Mouse (Mus musculus) liver, adult (tissue): Measurements from ENCODE around the gene Napb.
"Not testable (repeated sequence)": the region's sequence is repeated elsewhere in the genome, so short reads cannot be mapped to it uniquely, and the experiment has no call there.

Source experiments
- GATA4 ChIP-seq: IDR thresholded peaks from 2 replicates; pipeline ENCODE4 v1.6.1; 2014; ENCODE audit warnings: mild to moderate bottlenecking, low read length; ENCODE audit not compliant: insufficient replicate concordance

Napb gene

GRCm38 (mm10) chr2:148732327-148733000 is at the start of gene Napb:
Gene Napb, minus strand, starts transcription at chr2:148732467.
- no peak for TF ChIP-seq GATA4

DNA sequence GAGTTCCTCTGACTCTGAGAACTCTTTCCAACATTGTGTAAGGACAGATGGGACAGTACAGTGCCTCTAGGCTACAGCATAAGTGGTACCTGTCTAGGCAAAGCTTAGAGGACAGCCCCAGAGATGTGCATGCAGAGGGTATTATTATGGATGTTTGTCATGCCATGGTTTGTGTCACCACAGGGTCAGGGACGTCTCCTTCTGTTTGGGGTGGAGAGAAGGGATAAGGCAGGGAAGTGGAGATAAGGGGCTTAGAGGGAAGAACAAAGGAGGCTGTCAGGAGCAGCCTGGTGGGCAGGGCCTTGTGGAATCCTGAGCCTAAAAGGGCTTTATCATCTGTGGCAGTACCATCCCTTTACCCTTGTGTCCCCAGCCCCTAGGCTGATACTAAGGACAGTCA is 49.4 kb upstream of the Napb start, which contains the start of gene 8030411F24Rik:
Gene 8030411F24Rik (plus strand): TSS at position 301 of the 400 bp plus-strand sequence.
- TF ChIP-seq GATA4: no peak

GRCm38 (mm10) chr2:148771397-148771796 is 39.1 kb upstream of the Napb start, which contains the start of gene Cst11:
Gene Cst11, minus strand, starts transcription at chr2:148771497.
- not testable (repeated sequence) for TF ChIP-seq GATA4

DNA sequence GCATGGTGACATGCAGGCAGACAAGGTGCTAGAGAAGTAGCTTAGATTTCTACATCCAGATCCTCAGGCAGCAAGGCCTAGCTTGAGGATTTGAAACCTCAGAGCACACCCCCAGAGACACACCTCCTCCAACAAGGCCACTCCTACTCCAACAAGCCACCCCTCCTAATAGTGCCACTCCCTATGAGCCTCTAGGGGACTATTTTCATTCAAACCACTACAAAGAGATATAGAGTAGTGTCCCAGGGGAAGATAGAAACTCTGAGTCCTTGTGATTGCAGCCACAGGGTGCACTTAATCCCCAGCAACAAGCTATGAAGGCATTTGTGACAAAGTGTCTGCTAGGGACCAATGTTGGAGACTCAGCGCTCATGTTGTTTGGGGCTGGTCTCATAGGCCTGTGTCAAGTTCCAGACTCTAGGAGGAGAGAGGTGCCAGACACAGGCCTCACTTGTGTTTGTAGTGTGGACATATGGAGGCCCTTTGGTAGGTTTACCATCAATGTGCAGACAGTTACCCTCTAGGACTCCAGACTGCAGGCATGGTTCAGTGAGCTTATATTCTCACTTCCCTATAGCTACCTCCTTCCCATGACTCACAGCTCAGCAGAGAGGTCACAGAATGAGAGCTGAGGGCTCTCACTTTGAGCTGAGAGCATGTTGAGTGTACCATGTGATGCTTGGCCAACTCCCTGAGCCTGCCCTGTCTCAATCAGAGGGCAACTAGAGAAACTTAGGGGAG is 31.6 kb upstream of the Napb start:
- TF ChIP-seq GATA4: no peak

DNA sequence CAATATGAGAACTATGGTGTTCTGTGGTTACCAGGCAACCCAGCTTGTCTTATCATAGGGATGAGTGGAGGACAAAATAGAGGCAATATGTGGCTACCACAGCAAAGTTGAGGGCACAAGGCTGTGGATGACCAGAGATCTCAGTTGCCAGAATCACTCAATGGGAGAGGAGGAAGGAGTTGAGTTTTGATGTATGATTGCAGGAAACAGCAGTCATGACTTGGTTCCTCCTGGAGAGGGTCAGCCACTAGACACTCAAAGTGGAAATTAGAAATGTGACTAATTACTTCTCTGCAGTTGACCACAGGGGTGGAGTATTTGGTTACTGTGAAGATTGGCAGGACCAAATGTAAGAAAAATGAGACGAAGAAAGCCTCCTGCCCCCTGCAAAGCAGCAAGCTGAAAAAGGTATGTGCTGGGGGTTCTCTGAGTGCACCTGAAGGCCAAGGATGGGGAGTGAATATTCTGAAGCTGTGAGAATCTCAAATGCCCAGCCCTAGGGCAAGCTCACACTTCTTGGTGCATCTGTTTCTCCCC is 22.1 kb upstream of the Napb start:
- no peak for TF ChIP-seq GATA4

- no peak for TF ChIP-seq GATA4
Measured at GRCm38 (mm10) chr2:148751893-148752813, 19.9 kb upstream of the Napb start.

DNA sequence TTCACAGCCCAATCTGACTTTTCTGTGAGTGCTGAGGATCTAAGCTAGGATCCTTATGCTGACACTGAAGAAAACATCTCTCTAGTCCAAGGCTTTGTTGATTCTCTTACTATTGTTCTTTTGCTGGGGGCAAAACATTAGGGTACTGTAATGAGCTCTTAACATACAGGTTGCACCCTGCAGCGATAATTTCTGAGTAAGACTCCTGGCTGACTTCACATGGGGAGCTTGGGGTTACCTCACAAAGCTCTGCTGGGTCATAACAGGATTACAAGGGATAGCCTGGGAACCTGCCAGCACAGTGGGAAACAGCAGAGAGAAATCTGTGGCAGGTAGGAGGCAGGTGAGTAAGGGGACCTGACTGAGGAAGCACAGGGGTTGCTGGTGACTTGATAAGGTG is 17.8 kb upstream of the Napb start, which contains the start of gene Cstl1:
Gene Cstl1 (plus strand): TSS at position 301 of the 400 bp plus-strand sequence.
- TF ChIP-seq GATA4: no peak

- TF ChIP-seq GATA4: no peak
Measured at GRCm38 (mm10) chr2:148743846-148744407, 11.7 kb upstream of the Napb start.

- TF ChIP-seq GATA4: no peak
Measured at GRCm38 (mm10) chr2:148743001-148743400, 10.7 kb upstream of the Napb start.

- TF ChIP-seq GATA4: no peak
Measured at GRCm38 (mm10) chr2:148731614-148732326, 497 bp downstream of the Napb start.

DNA sequence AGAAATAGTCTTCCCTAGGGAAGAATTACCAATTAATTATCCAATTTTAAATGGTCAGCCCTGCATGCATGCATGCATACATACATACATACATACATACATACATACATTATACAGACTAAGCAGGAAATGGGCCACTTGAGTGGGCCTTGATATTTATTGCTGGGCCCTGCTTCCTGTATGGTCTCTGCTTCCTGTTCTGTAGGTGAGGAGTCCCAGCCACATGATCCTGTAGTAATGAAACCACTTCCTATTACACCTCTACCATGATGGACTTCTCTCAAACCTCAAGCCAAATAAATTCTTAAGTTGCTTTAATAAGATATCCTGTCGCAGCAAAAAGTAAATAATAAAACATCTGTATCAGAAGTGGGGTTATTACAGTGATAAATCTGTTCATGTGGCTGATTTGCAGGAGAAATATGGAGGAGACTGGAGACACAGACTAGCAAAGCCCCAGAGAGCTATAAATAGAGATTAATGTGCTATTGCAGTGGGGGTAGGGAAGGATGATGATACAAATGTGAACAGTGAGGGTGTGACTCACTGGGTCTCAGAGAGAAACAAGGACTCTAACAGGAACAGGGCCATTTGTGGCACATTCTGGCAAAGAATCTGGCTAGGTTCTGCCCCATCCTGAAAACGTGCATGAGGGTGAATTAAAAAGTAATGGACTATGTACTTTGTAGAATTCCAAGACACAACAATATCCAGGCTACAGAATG is 12.8 kb downstream of the Napb start:
- TF ChIP-seq GATA4: no peak

DNA sequence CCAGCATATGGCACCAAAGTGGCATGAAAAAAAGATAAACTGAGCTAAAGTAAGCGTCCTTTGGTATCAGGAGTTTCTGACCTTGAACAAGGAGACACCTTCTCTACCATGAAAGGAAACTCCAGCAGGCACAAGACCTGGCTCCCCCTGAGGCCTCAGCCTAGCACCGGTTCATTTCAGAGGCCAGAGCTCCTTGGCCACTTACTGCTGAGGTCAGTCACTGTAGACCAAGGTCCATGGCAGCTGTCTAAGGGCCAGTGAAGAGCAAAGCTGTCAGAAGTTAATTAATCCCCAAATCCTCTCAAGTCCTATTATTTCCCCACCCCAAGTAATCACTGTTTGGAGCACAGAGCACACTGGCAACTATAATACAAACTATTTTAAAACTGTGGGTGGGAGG is 15.2 kb downstream of the Napb start:
- TF ChIP-seq GATA4: no peak

GRCm38 (mm10) chr2:148712326-148712725 is 19.9 kb downstream of the Napb start:
- TF ChIP-seq GATA4: no peak

GRCm38 (mm10) chr2:148707202-148707530 is 25.1 kb downstream of the Napb start:
- TF ChIP-seq GATA4: no peak
